Mouse (Mus musculus) testis, adult 2 months (tissue): ENCODE data around the gene Wdr25.

Experiments
- CTCF ChIP-seq: fragments of 200-500 bp; IDR thresholded peaks from 2 replicates; pipeline ENCODE4 v1.5.1; 2012; ENCODE audit warnings: low read depth, mild to moderate bottlenecking, inconsistent platforms, low read length, moderate library complexity; ENCODE audit not compliant: control insufficient read depth, insufficient read depth, insufficient replicate concordance
- POLR2A ChIP-seq: fragments of 200-500 bp; IDR thresholded peaks from 2 replicates; pipeline ENCODE4 v1.6.1; 2012; ENCODE audit warnings: low read depth, mild to moderate bottlenecking, inconsistent platforms, low read length, moderate library complexity; ENCODE audit not compliant: control insufficient read depth

DNA sequence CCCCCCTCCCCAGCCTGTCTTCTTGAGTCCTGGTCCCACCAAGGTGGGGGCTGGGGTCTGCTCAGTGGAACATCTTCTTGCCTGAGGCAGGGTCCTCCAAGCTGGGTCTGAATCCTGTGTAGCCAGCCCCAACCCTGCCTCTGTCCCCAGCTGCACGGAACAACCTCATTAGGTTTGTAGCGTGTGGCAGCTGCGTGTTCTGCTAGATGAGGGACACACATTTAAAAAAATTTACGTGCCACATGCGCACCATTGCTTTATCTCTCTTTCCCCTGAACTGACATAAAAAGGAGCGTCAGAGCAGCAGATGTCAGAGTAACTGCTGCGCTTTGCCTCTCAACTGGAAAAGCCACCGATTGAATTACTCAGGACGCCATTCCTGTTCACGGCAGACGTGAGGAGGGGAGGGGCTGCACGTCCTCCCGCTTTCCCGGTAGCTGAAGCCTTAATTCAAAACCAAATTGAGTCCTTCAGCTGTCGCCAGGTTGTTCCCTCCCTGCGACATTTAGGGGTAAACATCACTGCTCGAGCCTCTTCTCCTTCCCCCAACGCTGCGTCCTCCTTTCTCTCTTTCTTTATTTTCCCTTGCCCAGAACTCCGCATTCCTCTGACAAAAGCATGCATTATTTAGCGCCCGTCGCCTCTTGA is 65.7 kb downstream of the Wdr25 start:
- TF ChIP-seq CTCF (no peak), POLR2A (no peak)
